Mouse (Mus musculus): ENCODE data around the gene Pdia5.
A peak's percentile ranks its signal among the peaks of the same experiment; 100 is the strongest.

Pdia5 gene

DNA sequence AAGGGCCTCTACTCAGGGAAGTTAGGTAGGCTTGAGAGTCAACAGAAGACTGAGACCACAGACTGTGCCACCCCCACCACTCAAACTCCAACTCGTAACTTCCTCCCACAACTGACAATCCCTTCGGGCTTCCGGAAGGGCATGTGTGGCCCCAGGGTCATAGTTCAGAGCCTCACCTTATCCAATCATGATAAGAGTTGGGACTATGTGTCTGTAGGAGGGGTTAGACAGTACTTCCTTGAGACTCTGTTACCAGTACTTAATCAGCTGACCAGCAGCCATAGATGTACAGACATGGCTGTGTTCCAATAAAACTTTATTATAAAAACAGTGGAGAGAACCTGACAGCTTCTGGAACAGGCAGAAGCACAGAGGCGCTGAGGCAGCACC lies 48.7 kb downstream of the Pdia5 start:
- no peak for DNase-seq (ENCODE audit: inconsistent age in 2 of 2, low spot score in 1 of 2)

GRCm38 (mm10) chr16:35441346-35442025 lies 49.2 kb downstream of the Pdia5 start:
- no peak for DNase-seq (ENCODE audit: inconsistent age in 2 of 2, low spot score in 1 of 2)

DNA sequence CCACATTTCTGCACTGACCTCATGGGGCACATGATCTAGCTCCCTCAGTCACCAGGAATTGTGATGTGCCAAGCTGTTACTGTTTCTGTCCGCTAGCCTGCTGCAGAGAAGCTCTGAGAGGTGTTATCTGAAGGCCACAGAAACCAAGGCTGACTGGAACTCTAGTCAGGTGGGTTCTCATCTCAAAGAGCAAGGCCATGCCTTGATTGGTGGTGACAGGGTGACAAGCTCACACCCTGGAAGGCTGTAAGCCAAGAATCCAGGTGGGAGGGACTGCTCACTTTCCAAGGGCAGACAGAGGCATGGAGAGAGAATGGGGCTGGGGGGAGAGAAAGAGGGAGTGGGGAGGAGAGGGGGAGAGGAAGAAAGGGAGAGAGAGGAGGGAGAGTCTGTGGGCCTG lies 51.6 kb downstream of the Pdia5 start:
- DNase-seq (ENCODE audit: inconsistent age in 2 of 2, low spot score in 1 of 2): peak; percentile 41 to 56

- DNase-seq (ENCODE audit: inconsistent age in 2 of 2, low spot score in 1 of 2): no peak
Measured at GRCm38 (mm10) chr16:35431608-35432007, 59.1 kb downstream of the Pdia5 start.

- DNase-seq (ENCODE audit: inconsistent age in 2 of 2, low spot score in 1 of 2): no peak
Measured at GRCm38 (mm10) chr16:35424926-35425325, 65.7 kb downstream of the Pdia5 start.

DNA sequence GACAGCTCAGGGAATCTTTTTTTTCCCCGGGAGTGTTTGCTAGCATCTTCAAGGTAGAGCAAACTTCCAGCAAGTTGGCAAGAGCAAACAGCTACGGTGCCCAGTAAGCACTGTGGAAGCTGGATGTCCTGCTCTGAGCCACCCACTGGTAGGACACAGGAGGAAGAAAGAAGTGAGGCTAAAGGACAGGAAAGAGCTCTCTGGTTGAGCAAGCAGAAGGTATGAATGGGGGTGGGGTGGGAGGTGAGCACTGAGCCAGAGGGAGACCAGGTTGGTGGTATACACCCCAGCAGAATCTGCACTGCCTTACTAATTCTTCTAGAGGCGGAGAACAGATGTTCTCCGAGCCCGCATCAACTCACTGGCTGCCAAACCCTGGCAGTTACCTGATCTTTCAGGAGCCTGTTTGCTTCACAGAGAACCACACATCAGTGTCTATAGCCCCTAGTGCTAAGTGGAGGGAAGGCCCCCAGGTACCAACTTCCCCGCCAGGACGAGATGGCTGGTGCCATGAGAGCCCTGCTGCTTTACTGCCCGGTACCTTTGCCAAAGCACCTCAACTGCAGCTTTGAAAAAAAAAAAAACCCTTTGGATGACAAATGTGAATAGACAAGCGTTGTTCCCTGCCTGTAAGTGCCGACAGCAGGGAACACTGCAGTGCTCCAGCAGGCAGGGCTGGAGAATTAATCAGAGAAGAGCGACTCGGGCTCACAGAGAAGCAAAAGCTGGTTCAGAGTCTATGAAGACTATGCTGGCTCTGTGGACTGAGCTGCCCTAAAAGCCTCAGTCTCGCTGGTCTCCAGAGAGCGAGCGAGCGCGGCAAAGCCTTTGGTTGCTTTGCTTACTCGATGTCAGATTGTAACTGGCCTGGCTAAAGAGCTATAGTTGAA lies 67.2 kb downstream of the Pdia5 start:
- no peak for DNase-seq (ENCODE audit: inconsistent age in 2 of 2, low spot score in 1 of 2)

DNA sequence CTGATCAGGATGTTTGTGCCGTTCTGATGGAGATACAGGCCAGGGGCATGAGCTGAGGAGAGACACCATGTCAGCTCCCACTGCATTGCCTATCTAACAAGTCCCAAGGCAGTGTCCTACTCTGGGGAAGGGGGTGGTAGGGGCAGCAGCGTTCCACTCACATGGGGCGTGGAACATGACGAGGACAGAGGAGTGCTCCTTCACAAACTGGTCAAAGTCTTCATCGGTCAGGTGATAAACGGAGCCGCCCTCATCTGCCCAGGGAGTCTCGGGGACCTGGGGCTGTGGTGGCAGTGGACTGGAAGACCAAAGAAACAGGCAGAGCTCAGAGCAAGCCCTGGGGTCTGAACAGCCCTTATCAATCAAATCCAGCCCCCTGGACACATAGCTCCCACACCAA lies 68.0 kb downstream of the Pdia5 start:
- no peak for DNase-seq (ENCODE audit: inconsistent age in 2 of 2, low spot score in 1 of 2)

DNA sequence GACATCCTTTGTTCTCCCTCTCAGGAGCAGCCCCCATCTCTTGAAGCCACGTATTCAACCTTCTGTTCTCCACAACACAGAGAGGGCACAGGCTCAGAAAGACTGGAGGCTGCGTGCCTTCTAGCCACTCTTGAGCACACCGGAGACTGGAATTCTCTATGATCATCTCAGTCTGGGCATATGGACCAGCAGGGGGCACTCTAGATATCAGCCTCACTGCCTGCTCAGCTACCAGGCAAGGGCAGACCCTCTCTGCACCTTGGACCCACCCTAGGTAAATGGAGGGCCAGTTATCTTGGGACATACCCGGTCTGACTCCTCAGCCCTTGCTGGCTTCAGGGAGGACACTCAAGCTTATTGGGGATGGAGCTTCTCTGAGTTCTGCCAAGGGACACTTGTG lies 68.5 kb downstream of the Pdia5 start:
- DNase-seq (ENCODE audit: inconsistent age in 2 of 2, low spot score in 1 of 2): peak; percentile 17 to 71

DNA sequence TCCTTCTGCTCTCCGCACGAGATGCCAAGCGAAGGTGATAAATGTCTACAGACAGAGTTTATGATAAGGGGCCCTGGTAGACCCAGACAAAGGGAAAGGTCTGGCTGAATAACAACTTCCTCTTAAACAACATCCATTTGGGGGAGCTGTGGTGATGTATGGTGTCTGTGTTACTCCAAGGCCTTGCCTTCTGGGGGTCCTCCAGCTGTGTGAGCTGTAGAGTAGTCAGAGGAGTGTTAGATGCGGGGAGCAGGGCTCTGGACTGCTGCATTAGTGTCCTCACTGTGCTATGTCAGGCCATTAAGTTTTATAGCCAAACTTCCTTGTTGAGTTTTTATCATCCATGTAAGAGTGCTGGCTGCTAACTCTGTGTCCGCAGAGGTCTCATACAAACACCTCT lies 76.1 kb downstream of the Pdia5 start:
- no peak for DNase-seq (ENCODE audit: inconsistent age in 2 of 2, low spot score in 1 of 2)

GRCm38 (mm10) chr16:35406706-35407105 lies 84.0 kb downstream of the Pdia5 start:
- DNase-seq (ENCODE audit: inconsistent age in 2 of 2, low spot score in 1 of 2): no peak

DNA sequence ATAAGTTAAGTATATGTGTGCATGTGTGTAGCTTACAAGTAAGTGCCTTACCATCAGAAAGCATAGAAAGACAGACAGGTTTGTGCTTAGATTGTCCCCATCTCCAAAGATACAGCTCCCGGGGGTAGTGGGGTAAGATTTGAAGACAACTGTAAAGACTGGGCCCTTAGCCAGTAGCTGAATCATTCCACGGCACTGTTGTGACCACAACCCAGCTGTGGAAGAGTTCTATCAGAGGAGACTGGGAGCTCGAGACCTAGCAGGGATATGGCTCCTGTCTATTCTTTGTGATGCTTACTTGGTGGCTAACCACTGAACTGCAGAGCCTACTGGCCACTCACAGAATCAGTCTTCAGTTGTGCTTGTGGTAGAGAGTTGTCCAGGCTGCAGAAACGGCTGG lies 84.5 kb downstream of the Pdia5 start:
- no peak for DNase-seq (ENCODE audit: inconsistent age in 2 of 2, low spot score in 1 of 2)

DNA sequence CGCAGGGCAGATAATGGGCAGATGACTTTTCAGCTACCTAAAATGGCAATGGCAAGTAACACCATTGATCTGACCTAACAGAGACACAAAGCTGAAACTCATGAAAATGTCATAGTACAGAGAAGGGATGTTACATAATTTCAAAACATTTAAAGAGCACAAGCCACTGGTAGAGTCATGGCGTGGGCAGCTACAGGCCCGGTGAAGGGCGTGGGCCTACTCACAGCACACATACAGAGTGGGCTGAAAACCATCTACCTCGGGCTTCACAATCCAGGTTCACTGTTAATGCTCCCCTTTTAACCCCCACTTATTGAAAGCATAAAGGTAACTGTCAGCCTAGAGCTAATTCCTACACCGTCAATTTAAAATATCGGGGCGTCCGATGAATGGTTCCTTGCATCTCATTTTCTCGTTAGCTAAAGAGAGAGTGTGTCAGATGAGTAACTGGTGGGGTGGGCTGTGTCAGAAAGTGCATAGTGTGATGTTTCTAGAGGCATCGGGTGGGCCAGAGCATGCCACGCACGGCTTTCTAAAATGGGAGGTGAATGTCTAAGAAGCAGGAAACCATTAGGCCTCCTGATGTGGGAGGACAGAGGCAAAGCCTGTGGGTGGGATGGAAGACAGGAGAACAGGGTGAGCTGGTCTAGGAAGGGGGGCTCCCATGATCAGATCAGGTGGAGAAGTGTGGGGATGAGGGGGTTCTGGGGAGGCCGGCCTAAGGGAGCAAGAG lies 85.2 kb downstream of the Pdia5 start:
- no peak for DNase-seq (ENCODE audit: inconsistent age in 2 of 2, low spot score in 1 of 2)

DNA sequence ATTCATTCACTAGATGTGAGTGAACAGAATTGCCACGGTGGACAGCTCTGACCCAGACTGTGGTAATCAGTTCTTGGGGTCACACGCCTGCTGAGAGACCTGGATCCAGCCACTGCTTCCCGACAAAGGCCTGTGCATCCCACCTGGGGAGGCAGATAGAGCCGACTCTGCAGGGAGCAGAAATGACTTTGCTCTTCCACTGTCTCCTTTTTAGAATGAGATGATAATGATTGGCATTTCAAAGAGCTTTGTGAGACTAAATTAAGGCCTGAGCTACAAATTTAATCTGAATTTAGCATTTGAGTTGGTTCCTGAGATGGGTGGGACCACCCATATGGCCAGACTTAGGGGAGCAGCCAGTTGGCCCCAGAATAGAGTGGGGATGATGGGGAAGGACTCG lies 85.8 kb downstream of the Pdia5 start:
- DNase-seq (ENCODE audit: inconsistent age in 2 of 2, low spot score in 1 of 2): no peak

DNA sequence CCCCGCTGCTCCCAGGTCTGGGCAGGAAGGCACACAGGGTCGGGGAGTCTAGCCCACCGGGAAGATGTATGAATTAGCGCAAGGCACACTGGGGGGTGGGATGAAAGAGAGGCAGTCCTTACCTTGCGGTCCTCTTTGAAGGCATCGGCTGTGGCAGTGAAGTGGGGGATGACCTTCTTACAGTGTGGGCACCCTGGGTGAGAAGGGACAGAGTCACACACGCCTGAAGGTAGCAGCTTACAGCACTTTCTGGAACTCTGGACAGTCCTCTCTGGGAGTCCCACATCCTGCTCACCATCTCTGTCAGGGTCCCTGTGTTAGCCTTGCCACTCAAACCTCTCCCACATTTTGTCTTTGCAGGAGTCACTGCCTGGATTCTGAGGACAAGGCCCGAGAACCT lies 86.8 kb downstream of the Pdia5 start:
- DNase-seq (ENCODE audit: inconsistent age in 2 of 2, low spot score in 1 of 2): no peak

- no peak for DNase-seq (ENCODE audit: inconsistent age in 2 of 2, low spot score in 1 of 2)
Measured at GRCm38 (mm10) chr16:35403356-35403755, 87.3 kb downstream of the Pdia5 start.

- DNase-seq (ENCODE audit: inconsistent age in 2 of 2, low spot score in 1 of 2): peak; percentile 36 to 59
Measured at GRCm38 (mm10) chr16:35392813-35393212, 97.9 kb downstream of the Pdia5 start.

GRCm38 (mm10) chr16:35385654-35386053 lies 105.0 kb downstream of the Pdia5 start:
- DNase-seq (ENCODE audit: inconsistent age in 2 of 2, low spot score in 1 of 2): no peak

- no peak for DNase-seq (ENCODE audit: inconsistent age in 2 of 2, low spot score in 1 of 2)
Measured at GRCm38 (mm10) chr16:35380048-35380447, 110.6 kb downstream of the Pdia5 start.

DNA sequence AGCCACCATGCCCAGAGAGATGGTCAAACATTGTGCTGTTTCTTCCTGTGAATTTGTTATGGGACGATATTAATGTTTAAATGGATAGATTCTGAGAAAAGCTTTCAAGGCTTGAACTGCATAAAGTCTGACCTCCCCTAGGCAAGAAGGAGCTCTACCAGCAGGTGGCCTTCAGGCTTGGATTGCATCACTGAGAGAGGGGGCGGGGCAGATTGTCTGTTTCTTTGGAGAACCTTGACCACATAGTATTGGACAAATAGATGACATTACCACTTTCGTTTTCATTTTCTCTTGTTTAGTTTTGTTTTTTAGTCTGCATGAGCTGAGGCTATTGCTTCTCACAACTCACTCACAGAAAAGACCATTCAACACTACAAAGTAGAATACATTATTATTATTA lies 111.3 kb downstream of the Pdia5 start:
- peak; percentile 73 to 93 for DNase-seq (ENCODE audit: inconsistent age in 2 of 2, low spot score in 1 of 2)

DNA sequence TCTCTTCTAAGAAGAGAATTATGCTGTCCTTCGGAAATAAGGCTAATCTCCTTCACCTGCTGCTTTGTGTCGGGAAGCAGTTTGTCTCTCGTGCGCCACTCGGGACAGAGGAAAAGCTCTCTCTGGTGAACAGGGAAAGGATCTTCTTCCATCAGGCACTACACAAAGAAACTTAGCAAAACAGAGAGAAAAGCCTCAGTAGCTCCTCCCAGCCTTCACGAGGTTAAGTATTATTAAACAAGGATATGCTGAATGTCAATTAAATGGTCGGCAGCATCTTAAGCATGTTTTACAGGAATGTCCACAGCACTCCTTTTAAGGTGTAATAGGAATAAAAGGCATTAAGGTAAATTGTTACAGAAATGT lies 126.6 kb downstream of the Pdia5 start:
- no peak for DNase-seq (ENCODE audit: inconsistent age in 2 of 2, low spot score in 1 of 2)

GRCm38 (mm10) chr16:35363150-35364062 lies 127.3 kb downstream of the Pdia5 start, which contains the start of gene Sec22a:
Sec22a (minus strand) TSS chr16:35363918.
- peak; percentile 95 to 98 for DNase-seq (ENCODE audit: inconsistent age in 2 of 2, low spot score in 1 of 2)

Data from adrenal gland, adult (tissue).